Mouse (Mus musculus) kidney, adult 9 months (tissue): ENCODE results near the gene A430005L14Rik.

Experiments
- DNase-seq: peaks from one replicate; pipeline ENCODE4 v3.0.0; 2022

The A430005L14Rik gene

DNA sequence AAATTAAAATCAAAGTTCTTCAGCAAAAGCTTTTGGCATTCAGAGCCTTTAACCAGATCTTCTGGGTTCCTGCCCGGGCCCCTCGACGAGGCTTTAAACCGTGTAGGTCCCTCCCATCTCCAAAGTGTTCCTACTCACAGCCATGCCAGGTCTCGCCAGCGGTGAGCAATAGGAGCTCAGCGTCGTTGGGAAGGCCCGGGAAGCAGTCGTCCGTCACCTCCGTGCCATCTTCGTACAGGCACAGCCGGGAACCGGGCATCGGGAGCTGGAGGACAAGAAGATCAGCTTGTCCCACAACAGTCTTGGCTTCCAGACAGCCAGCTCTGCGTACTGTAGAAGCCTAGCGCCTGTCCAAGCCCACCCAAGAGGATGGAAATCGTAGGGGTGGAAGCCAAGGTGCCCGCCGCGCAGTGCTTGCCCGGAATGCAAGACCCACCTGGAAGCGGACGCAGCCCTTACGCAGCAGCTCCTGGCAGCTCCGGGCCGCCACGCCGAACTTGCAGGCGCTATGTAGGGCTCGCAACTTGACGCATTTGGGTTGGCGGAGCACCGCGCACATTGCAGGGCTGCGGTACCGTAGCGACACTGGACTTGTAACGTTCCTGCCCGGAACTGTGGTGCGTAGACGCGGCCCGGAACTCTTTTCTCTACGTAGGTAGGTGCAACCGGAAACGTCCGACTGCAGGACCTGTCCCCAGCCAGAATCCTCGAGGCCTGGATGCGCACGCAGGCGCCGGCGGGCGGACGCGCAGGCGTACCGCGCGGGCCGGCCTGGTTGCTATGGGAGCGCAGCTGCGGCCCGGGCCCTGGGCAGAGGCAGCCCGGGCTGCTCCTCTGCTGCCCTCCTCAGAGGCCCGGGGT is 17.6 kb downstream of the A430005L14Rik start, which contains the start of the genes Dffb and Cep104:
Gene Dffb, minus strand, starts transcription at position 696 of the 861 bp plus-strand sequence.
Gene Cep104, plus strand, starts transcription at position 764 of the 861 bp plus-strand sequence.
- peak; percentile 96 for DNase-seq

DNA sequence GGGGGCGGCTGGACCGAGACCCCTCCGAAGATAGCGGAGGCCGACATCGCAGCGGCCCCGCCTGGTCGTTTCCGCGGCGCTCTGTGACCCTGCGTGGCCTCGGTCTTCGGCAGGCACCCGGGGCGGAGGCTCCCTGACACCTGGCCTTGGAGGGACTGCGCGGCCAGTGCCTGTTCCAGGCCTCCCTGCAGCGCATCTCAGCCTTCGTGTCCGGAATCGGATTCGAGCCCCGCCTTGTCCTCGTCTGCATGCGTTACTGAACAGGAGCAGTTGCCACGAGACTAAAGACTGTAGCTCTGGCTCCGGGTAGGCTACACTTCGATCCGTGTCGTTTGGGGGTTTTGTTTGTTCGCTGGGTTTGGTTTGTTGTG is 18.2 kb downstream of the A430005L14Rik start:
- DNase-seq = no peak

DNA sequence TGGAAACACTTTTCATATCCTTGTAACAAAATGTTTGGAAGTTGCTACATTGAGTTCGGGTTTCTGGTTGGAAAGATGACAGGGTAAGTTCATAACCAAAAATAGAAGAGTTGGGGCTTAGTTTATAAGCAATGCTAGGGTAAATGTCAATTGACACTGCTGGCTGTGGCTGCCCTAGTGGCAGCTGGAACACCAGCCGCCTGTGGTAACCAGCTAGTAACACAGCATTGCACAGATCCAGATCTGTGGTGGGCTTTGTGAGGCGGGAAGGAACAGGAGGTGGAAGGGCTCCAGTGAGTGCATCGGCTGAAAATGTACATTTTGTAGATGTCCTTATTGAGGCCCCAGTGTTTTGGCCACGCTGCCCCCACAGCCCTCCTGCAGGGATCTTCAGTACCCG is 18.7 kb downstream of the A430005L14Rik start:
- DNase-seq = no peak

DNA sequence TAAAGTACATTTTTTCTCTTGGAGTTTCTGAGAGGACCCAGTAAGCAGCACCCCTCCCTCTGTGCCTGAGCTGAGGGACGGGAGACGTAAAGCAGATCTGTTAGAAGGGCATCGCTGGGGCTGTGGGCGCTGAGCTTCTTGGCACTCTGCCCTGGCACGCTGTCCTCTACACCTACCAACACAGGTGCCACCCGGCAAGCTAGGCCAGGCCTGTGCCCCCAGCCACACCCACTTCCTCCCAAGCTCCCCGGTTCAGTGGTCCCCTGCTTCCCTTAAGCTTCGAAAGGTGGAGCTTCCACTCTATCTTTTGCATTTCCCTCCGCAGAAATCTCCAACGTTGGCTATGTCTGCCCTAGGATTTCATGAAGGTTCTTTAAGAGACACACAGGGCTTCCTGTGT is 22.2 kb downstream of the A430005L14Rik start:
- no peak for DNase-seq

DNA sequence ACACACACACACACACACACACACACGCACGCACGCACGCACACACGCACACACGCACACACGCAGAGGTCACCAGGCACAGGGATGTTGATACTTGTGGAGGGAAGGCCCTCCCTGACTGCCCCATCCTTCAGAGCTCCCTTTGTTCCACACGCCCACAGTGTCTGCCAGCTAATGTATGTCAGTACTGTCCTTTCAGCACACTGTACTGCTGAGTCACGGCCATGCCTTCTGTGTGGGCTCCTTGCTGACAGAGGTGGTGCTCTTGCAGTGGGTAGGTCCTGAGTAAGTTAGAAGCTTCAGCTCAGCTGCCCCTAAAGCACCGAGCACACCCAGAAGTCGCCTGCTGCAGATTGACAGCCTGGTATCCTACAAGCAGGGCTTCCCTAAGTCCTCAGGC is 23.4 kb downstream of the A430005L14Rik start:
- no peak for DNase-seq

DNA sequence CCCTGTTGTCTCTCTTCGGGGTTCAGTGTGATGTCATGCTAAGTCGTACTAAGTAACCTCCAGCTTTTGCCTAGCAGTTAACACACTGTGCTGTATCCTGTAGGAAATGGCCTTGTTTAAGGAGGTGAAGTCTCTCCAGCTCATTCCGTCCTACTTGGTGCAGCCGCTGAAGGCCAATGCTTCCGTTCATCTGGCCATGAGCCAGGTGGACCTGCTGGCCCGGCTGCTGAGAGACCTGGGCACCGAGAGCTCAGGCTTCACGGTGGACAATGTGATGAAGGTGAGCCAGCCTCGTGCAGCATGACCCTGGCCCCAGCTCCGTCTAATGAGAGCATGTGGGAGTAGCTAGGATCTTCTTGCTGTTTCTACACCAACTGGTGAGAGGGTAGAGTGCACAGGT is 35.7 kb downstream of the A430005L14Rik start:
- DNase-seq = no peak

DNA sequence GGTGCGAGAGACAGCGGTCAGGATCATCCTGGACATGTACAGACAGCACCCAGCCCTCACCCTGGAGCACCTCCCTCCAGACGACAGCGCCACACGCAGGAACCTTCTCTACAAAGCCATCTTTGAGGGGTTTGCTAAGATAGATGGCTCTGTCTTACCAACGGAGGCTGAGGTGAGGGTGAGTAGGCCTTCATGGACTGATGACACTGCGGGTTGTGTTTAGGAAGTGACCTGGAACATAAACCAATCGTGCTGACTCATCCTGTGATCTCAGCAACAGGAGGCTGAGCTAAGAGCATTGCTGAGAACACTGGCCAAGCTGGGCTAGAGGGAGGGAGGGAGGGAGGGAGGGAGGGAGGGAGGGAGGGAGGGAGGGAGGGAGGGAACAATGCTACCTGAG is 36.5 kb downstream of the A430005L14Rik start:
- DNase-seq = no peak

DNA sequence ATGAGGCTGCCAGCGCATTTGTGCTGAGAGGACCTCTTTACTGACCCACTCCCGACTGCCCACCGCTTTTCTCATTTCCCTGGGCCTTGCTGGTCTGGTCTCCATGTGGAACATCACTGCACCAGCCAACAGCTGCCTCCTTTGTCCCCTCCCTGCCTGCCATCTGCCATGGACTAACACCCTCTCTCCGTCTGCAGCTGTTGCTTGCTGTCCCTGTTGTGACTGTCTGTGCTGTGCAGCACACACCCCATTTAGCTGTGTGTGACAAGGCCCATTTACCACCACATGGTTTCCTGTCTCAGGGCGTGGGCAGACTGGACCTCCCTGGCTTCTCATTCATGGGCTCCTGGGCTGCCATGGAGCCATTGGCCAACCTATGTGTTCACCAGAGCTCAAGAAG is 48.5 kb downstream of the A430005L14Rik start:
- DNase-seq = no peak

DNA sequence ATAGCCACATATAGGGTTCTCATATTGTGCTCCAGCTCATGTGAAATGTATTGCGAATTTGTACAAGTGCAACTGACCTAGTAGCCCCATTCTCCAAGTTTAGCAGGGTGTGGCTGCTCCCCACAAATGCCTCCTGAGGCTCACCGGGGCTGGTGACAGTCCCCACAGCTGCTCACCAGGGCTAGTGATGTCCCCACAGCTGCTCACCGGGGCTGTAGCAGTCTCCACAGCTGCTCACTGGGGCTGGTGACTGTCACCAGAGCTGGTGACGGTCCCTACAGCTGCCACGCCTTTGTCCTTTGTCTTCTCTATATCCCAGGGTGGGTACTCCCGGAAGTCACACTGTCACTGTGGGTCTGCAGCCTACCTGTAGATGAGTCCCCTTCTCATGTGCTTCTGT is 49.2 kb downstream of the A430005L14Rik start:
- no peak for DNase-seq

DNA sequence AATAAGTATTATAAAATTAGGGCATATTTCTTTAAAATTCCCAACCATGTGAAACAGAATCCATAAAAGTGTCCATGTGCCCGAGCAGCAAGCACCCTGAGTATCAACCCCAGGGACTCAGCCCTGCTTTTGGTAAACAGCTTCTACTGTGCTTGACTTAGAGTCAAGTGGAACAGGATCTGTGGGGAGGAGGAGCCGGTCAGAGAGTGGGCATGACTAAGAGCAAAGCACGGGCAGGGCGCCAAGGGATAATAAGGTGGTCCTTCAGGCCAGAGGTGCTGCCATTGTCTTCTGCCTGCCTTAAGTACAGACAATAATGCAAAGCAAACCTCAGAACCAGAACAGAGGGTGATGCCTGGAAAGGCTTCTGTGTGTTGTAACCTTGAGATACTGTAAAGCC is 50.7 kb downstream of the A430005L14Rik start:
- no peak for DNase-seq

DNA sequence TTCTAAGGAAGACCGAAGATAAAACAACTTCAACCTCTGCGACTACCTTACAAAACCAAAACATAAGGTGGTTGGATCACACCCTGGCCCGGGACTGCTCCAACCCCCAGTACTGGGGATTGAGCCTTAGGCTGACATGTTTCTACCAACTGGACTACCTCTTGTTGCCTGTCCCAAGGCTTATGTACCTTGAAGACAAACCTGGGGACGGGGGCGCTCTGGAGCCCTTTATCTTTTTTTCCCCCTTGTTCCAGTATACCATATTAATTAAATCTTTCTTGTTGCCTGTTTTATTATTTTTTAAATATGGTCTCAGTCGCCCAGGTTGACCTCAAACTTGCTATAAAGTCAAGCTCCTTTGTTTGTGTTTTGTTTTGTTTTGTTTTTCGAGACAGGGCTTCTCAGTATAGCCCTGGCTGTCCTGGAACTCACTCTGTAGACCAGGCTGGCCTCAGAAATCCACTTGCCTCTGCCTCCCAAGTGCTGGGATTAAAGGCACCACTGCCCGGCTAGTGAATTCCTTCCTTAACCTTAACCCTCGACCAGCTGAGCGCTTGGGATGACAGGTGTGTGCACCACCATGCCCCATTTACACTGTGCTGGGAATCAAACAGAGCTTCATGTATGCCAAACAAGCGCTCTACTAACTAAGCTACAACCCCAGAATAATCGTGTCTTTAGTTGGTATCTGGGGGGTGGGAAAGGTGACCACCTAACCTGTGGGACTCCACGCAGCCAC is 54.0 kb downstream of the A430005L14Rik start:
- DNase-seq = no peak
